Mouse (Mus musculus) gastrocnemius, postnatal 4 days (tissue): ENCODE measurements around the gene Mars2. TPM values are rescaled to one million over a fixed set of nuclear protein-coding genes. Genes with fewer than 3 reads are reported as not detected.

Experiments
- DNase-seq, 2 experiments: peaks; one replicate each; pipeline ENCODE4 v3.0.0; 2021 to 2022; ENCODE audit warnings: low spot score in 2 of 2, mixed read lengths in 2 of 2
- long read RNA-seq, 2 experiments: library from polyadenylated mRNA; stranded (forward); transcript quantifications; one replicate each; pipeline ENCODE4 v2.0.0; 2021
- total RNA-seq, 2 experiments: library from RNA; stranded (reverse); gene quantifications; 2 replicates each; pipeline ENCODE4 v1.2.3; 2021

Mars2 gene
- total RNA-seq, result 1 to 10 TPM; 4.2 to 5.0 TPM
- long read RNA-seq, experiment 1, full-length matches to known transcripts, result 13 of 13 reads
- long read RNA-seq, experiment 1, partial matches to known transcripts, result 0 of 13 reads
- long read RNA-seq, experiment 1, other reads (novel, unspliced or antisense), result 0 of 13 reads
- long read RNA-seq, experiment 2, full-length matches to known transcripts, result 13 of 13 reads
- long read RNA-seq, experiment 2, partial matches to known transcripts, result 0 of 13 reads
- long read RNA-seq, experiment 2, other reads (novel, unspliced or antisense), result 0 of 13 reads

- DNase-seq, result peak; percentile 93 to 98
Observed at GRCm38 (mm10) chr1:55236890-55237642, at the start of gene Mars2. TSS of gene Mars2 (plus strand) at chr1:55237177.

GRCm38 (mm10) chr1:55192015-55192414 is 45.0 kb upstream of the Mars2 start:
- no peak for DNase-seq

- DNase-seq, result peak in 1 of 2 experiments; percentile 30
Observed at GRCm38 (mm10) chr1:55192824-55193223, 44.2 kb upstream of the Mars2 start.

- DNase-seq, result peak in 1 of 2 experiments; percentile 54
Observed at GRCm38 (mm10) chr1:55193316-55193715, 43.7 kb upstream of the Mars2 start.

- no peak for DNase-seq
Observed at GRCm38 (mm10) chr1:55194064-55194915, 42.7 kb upstream of the Mars2 start.

- no peak for DNase-seq
Observed at GRCm38 (mm10) chr1:55195021-55195420, 42.0 kb upstream of the Mars2 start.

GRCm38 (mm10) chr1:55196327-55197003 is 40.5 kb upstream of the Mars2 start:
- DNase-seq, result no peak

- no peak for DNase-seq
Observed at GRCm38 (mm10) chr1:55198719-55199118, 38.3 kb upstream of the Mars2 start.

- DNase-seq, result peak; percentile 42 to 72
Observed at GRCm38 (mm10) chr1:55201850-55202752, 34.9 kb upstream of the Mars2 start.

- no peak for DNase-seq
Observed at GRCm38 (mm10) chr1:55205808-55206327, 31.1 kb upstream of the Mars2 start.

GRCm38 (mm10) chr1:55207561-55207960 is 29.4 kb upstream of the Mars2 start:
- DNase-seq, result no peak

- no peak for DNase-seq
Observed at GRCm38 (mm10) chr1:55208500-55209140, 28.4 kb upstream of the Mars2 start.

- DNase-seq, result no peak
Observed at GRCm38 (mm10) chr1:55210202-55210965, 26.6 kb upstream of the Mars2 start.

GRCm38 (mm10) chr1:55211081-55211480 is 25.9 kb upstream of the Mars2 start:
- no peak for DNase-seq

GRCm38 (mm10) chr1:55212771-55213170 is 24.2 kb upstream of the Mars2 start:
- DNase-seq, result no peak

- DNase-seq, result no peak
Observed at GRCm38 (mm10) chr1:55213475-55213874, 23.5 kb upstream of the Mars2 start.

GRCm38 (mm10) chr1:55213936-55214335 is 23.0 kb upstream of the Mars2 start:
- DNase-seq, result no peak

GRCm38 (mm10) chr1:55215185-55215813 is 21.7 kb upstream of the Mars2 start:
- DNase-seq, result no peak
